Mouse (Mus musculus) neural tube, embryonic 12.5 days (tissue): ENCODE measurements around the gene Mepce. TPM values are rescaled to one million over a fixed set of nuclear protein-coding genes. Genes with fewer than 3 reads are reported as not detected.
A peak's percentile ranks its signal among the peaks of the same experiment; 100 is the strongest.

ENCODE experiments used
- ATAC-seq: fragments of 200-750 bp; cut with Nextera tagmentation; 2 replicates; pipeline ENCODE4 v1.8.0; 2017; ENCODE audit warnings: low read depth, mild to moderate bottlenecking, moderate TSS enrichment, moderate library complexity; ENCODE audit not compliant: low FRiP score
- H3K27ac ChIP-seq: fragments of 300-500 bp; sonication (generic); 2 replicates; pipeline ENCODE4 v1.5.1; 2016
- H3K27me3 ChIP-seq: fragments of 300-500 bp; sonication (generic); replicated peaks from 2 replicates; pipeline ENCODE4 v1.6.1; 2016; ENCODE audit warnings: mild to moderate bottlenecking
- H3K36me3 ChIP-seq: fragments of 300-500 bp; sonication (generic); 2 replicates; pipeline ENCODE4 v1.6.1; 2016; ENCODE audit warnings: mild to moderate bottlenecking
- H3K4me1 ChIP-seq: fragments of 300-500 bp; sonication (generic); 2 replicates; pipeline ENCODE4 v1.6.1; 2016
- H3K4me2 ChIP-seq: fragments of 300-500 bp; sonication (generic); replicated peaks from 2 replicates; pipeline ENCODE4 v1.6.1; 2016; ENCODE audit warnings: mild to moderate bottlenecking
- H3K4me3 ChIP-seq: fragments of 300-500 bp; sonication (generic); 2 replicates; pipeline ENCODE4 v1.5.1; 2016
- H3K9ac ChIP-seq: fragments of 300-500 bp; sonication (generic); 2 replicates; pipeline ENCODE4 v1.6.1; 2016; ENCODE audit warnings: mild to moderate bottlenecking
- H3K9me3 ChIP-seq: fragments of 300-500 bp; sonication (generic); 2 replicates; pipeline ENCODE4 v1.6.1; 2016; ENCODE audit warnings: mild to moderate bottlenecking
- WGBS: fragments of 180-500 bp; shearing (Covaris S2); methylation state at CpG from one replicate; pipeline ENCODE4 v1.1.7; 2016; 5-methylcytosine and 5-hydroxymethylcytosine counted together
- polyA plus RNA-seq: library from polyadenylated mRNA; unstranded; fragments of >200 nt; fragmentation: Nextera tagmentation; extraction: Ambion mirVana; gene quantifications from 2 replicates; pipeline ENCODE4 v1.2.1, GENCODE M21; 2016

Mepce gene
- polyA plus RNA-seq, 1 experiment from 2014 or later, result 15.4 TPM

GRCm38 (mm10) chr5:137772755-137773154, 14.7 kb downstream of the Mepce start:
- ATAC-seq, result no peak
- Histone ChIP-seq H3K36me3 (no peaks in the 10 kb centered on the region), H3K4me2 (no peak overlapping the region), H3K27me3 (no peaks in the 10 kb centered on the region), H3K4me3 (no peak overlapping the region), H3K27ac (no peak overlapping the region), H3K9me3 (no peaks in the 10 kb centered on the region), H3K4me1 (no peaks in the 10 kb centered on the region), H3K9ac (no peak overlapping the region)

- Histone ChIP-seq H3K27ac (no peak overlapping the region), H3K4me2 (no peak overlapping the region), H3K9ac (no peak overlapping the region), H3K4me3 (no peak overlapping the region), H3K9me3 (no peaks in the 10 kb centered on the region), H3K4me1 (no peaks in the 10 kb centered on the region), H3K36me3 (no peaks in the 10 kb centered on the region), H3K27me3 (no peaks in the 10 kb centered on the region)
- WGBS, result 41% methylated on average over 2 of the region's 2 CpGs
- ATAC-seq, result no peak
These were observed 16.7 kb downstream of the Mepce start for GRCm38 (mm10) chr5:137770709-137771108.

- no peak overlapping the region for H3K4me3 ChIP-seq
- H3K9me3 ChIP-seq, result no peaks in the 10 kb centered on the region
- H3K4me2 ChIP-seq, result no peak overlapping the region
- ATAC-seq, result 0 out of 2 replicates have a peak, but pooled peaks have one; percentile 44
- H3K27me3 ChIP-seq, result no peaks in the 10 kb centered on the region
- no peaks in the 10 kb centered on the region for H3K4me1 ChIP-seq
- no peak overlapping the region for H3K27ac ChIP-seq
- 25% methylated on average over 1 of the region's 1 CpGs for WGBS
- no peak overlapping the region for H3K9ac ChIP-seq
- H3K36me3 ChIP-seq, result no peaks in the 10 kb centered on the region
These were observed 19.0 kb downstream of the Mepce start for GRCm38 (mm10) chr5:137768475-137768874.

GRCm38 (mm10) chr5:137766270-137766669, 21.2 kb downstream of the Mepce start:
- Histone ChIP-seq H3K4me1 (no peaks in the 10 kb centered on the region), H3K9me3 (no peaks in the 10 kb centered on the region), H3K4me3 (no peak overlapping the region), H3K36me3 (no peaks in the 10 kb centered on the region), H3K27me3 (no peaks in the 10 kb centered on the region), H3K4me2 (no peak overlapping the region), H3K27ac (no peak overlapping the region), H3K9ac (no peak overlapping the region)
- WGBS, result 59% methylated on average over 3 of the region's 3 CpGs
- no peak for ATAC-seq

GRCm38 (mm10) chr5:137764609-137765340, 22.7 kb downstream of the Mepce start:
- H3K4me1 ChIP-seq, result no peaks in the 10 kb centered on the region
- ATAC-seq, result no peak
- no peak overlapping the region for H3K9ac ChIP-seq
- no peak overlapping the region for H3K4me3 ChIP-seq
- no peaks in the 10 kb centered on the region for H3K9me3 ChIP-seq
- 0 out of 2 replicates have a peak, but pooled peaks cover 2% of the 10 kb centered on the region for H3K36me3 ChIP-seq
- 50% methylated on average over 9 of the region's 9 CpGs for WGBS
- H3K27ac ChIP-seq, result no peak overlapping the region
- no peaks in the 10 kb centered on the region for H3K27me3 ChIP-seq
- no peak overlapping the region for H3K4me2 ChIP-seq

- H3K27me3 ChIP-seq, result no peaks in the 10 kb centered on the region
- no peak overlapping the region for H3K27ac ChIP-seq
- H3K4me1 ChIP-seq, result 0 out of 2 replicates have a peak, but pooled peaks cover 5% of the 10 kb centered on the region
- WGBS, result 27% methylated on average over 4 of the region's 4 CpGs
- no peak overlapping the region for H3K4me2 ChIP-seq
- no peak overlapping the region for H3K9ac ChIP-seq
- peaks cover 32% of the 10 kb centered on the region for H3K36me3 ChIP-seq
- ATAC-seq, result peak; percentile 62
- H3K4me3 ChIP-seq, result no peak overlapping the region
- H3K9me3 ChIP-seq, result no peaks in the 10 kb centered on the region
These were observed 27.5 kb downstream of the Mepce start for GRCm38 (mm10) chr5:137759971-137760412.

GRCm38 (mm10) chr5:137758921-137759534, 28.4 kb downstream of the Mepce start:
- no peak overlapping the region for H3K4me2 ChIP-seq
- ATAC-seq, result no peak
- H3K4me3 ChIP-seq, result no peak overlapping the region
- WGBS, result 94% methylated on average over 19 of the region's 19 CpGs
- no peaks in the 10 kb centered on the region for H3K9me3 ChIP-seq
- no peaks in the 10 kb centered on the region for H3K27me3 ChIP-seq
- H3K4me1 ChIP-seq, result 0 out of 2 replicates have a peak, but pooled peaks cover 5% of the 10 kb centered on the region
- H3K27ac ChIP-seq, result no peak overlapping the region
- H3K36me3 ChIP-seq, result peaks cover 36% of the 10 kb centered on the region
- no peak overlapping the region for H3K9ac ChIP-seq

- no peak overlapping the region; the same call in 1 of the 2 replicates for H3K4me2 ChIP-seq
- H3K4me1 ChIP-seq, result 0 out of 2 replicates have a peak, but pooled peaks cover 5% of the 10 kb centered on the region
- peak; percentile 45; the same call in 1 of the 2 replicates for ATAC-seq
- H3K36me3 ChIP-seq, result peaks cover 47% of the 10 kb centered on the region
- WGBS, result 70% methylated on average over 6 of the region's 6 CpGs
- H3K27me3 ChIP-seq, result no peaks in the 10 kb centered on the region
- no peak overlapping the region for H3K27ac ChIP-seq
- H3K4me3 ChIP-seq, result no peak overlapping the region
- H3K9ac ChIP-seq, result no peak overlapping the region
- no peaks in the 10 kb centered on the region for H3K9me3 ChIP-seq
These were observed 29.6 kb downstream of the Mepce start for GRCm38 (mm10) chr5:137757887-137758286.

GRCm38 (mm10) chr5:137756882-137757661, 30.4 kb downstream of the Mepce start:
- Histone ChIP-seq H3K9me3 (no peaks in the 10 kb centered on the region), H3K36me3 (peaks cover 53% of the 10 kb centered on the region), H3K4me2 (no peak overlapping the region), H3K4me3 (no peak overlapping the region), H3K4me1 (0 out of 2 replicates have a peak, but pooled peaks cover 5% of the 10 kb centered on the region), H3K27ac (no peak overlapping the region), H3K27me3 (no peaks in the 10 kb centered on the region), H3K9ac (no peak overlapping the region)
- peak; percentile 45 for ATAC-seq
- 43% methylated on average over 10 of the region's 10 CpGs for WGBS

- WGBS, result 90% methylated on average over 3 of the region's 3 CpGs
- Histone ChIP-seq H3K4me2 (no peak overlapping the region), H3K27ac (no peak overlapping the region), H3K4me1 (0 out of 2 replicates have a peak, but pooled peaks cover 5% of the 10 kb centered on the region), H3K9me3 (no peaks in the 10 kb centered on the region), H3K4me3 (no peak overlapping the region), H3K36me3 (peaks cover 63% of the 10 kb centered on the region), H3K9ac (no peak overlapping the region), H3K27me3 (no peaks in the 10 kb centered on the region)
- no peak for ATAC-seq
These were observed 31.3 kb downstream of the Mepce start for GRCm38 (mm10) chr5:137756106-137756505.

- no peak overlapping the region for H3K9ac ChIP-seq
These were observed 32.0 kb downstream of the Mepce start for GRCm38 (mm10) chr5:137755425-137755824.

More at GRCm38 (mm10) chr5:137755425-137755824, 32.0 kb downstream of the Mepce start:
- Histone ChIP-seq H3K36me3 (peaks cover 66% of the 10 kb centered on the region), H3K4me3 (no peak overlapping the region), H3K4me2 (no peak overlapping the region), H3K9me3 (no peaks in the 10 kb centered on the region), H3K27ac (no peak overlapping the region), H3K27me3 (no peaks in the 10 kb centered on the region), H3K4me1 (0 out of 2 replicates have a peak, but pooled peaks cover 5% of the 10 kb centered on the region)
- no peak for ATAC-seq
- 89% methylated on average over 5 of the region's 5 CpGs for WGBS
